Mouse (Mus musculus): Measurements from ENCODE around the gene Zfhx3. TPM values are rescaled to one million over a fixed set of nuclear protein-coding genes. Genes with fewer than 3 reads are reported as not detected.
A peak's percentile ranks its signal among the peaks of the same experiment; 100 is the strongest.

Gene Zfhx3
- polyA plus RNA-seq, 1 experiment from 2014 or later: 9.2 TPM

DNA sequence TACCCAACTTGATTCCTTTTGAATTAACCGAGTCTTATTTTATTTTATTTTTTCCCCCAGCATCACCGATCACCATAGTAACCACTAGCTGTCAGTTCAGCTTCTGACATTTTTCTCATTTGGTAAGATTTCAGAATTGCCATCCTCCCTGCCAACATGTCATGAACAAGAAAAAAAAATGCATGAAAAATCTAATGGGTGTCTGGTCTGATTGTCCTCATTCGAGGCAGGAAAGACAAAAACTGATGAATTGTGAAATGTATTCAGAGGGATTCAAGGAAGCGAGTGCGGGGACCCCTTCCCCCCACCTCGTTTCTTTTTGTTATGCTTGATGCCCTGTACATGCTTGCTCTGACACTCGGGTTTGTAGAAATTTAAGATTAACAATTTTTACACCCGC, 15.1 kb downstream of the Zfhx3 start:
- H3K9ac ChIP-seq: no peak overlapping the region
- 0 out of 2 replicates have a peak, but pooled peaks cover 5% of the 10 kb centered on the region for H3K27me3 ChIP-seq
- no peak overlapping the region for H3K4me3 ChIP-seq (replicated peaks)
- 0 out of 2 replicates have a peak, but pooled peaks cover 4% of the 10 kb centered on the region for H3K4me1 ChIP-seq
- no peak for ATAC-seq (replicated peaks; ENCODE audit: low FRiP score)
- no peaks in the 10 kb centered on the region for H3K36me3 ChIP-seq
- H3K9me3 ChIP-seq (replicated peaks): no peaks in the 10 kb centered on the region
- no peak overlapping the region for H3K27ac ChIP-seq
- WGBS: 79% methylated on average over 8 of the region's 8 CpGs
- H3K4me2 ChIP-seq: no peak overlapping the region

DNA sequence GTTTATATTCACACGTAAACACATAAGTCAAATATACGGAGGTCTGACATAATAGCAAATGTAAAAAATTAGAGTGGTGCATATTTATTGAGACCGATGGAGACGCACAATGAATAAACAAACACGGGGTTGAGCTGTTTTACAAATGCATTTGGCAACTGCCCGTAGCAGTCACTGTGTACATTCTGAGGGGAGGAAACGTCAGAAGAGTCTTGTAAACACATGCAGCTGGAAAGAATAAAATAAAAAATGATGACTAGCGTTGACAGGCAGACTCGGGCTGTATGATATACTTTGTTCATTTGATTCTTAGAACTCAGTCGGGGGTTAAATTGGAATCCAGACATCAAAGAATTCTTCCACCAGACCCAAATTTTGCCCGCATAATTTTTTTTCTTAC, 18.0 kb downstream of the Zfhx3 start:
- ATAC-seq (replicated peaks; ENCODE audit: low FRiP score): no peak
- Histone ChIP-seq H3K4me2 (peak overlapping the region; percentile 17), H3K4me1 (0 out of 2 replicates have a peak, but pooled peaks cover 2% of the 10 kb centered on the region), H3K4me3 (replicated peaks) (no peak overlapping the region), H3K9ac (no peak overlapping the region), H3K36me3 (no peaks in the 10 kb centered on the region), H3K9me3 (replicated peaks) (no peaks in the 10 kb centered on the region), H3K27ac (no peak overlapping the region), H3K27me3 (0 out of 2 replicates have a peak, but pooled peaks cover 2% of the 10 kb centered on the region)
- WGBS: 54% methylated on average over 11 of the region's 11 CpGs

DNA sequence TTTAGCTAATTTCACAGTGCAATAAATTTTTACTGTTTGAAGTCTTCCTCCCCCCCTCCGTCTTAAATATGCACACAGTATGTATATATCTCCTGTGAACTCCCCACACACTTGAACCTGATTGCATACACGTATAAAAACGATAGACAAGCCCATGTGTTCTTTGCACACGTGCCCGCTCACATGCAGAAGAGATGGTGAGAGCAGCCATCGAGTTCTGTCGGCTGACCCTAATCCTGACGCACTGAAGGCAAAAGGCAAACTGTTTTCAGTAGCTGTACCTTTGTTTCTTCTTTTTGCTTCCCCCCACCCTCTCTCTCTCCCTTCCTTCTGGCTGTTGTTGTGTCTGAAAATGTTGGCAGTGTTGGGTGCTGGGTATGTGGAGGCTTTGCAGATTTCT, 18.4 kb downstream of the Zfhx3 start:
- no peak for ATAC-seq (replicated peaks; ENCODE audit: low FRiP score)
- no peaks in the 10 kb centered on the region for H3K36me3 ChIP-seq
- WGBS: 66% methylated on average over 8 of the region's 8 CpGs
- no peaks in the 10 kb centered on the region for H3K9me3 ChIP-seq (replicated peaks)
- H3K27me3 ChIP-seq: no peaks in the 10 kb centered on the region
- no peak overlapping the region for H3K27ac ChIP-seq
- H3K4me2 ChIP-seq: peak overlapping the region; percentile 17; the same call in 1 of the 2 replicates
- no peak overlapping the region for H3K9ac ChIP-seq
- 0 out of 2 replicates have a peak, but pooled peaks cover 2% of the 10 kb centered on the region for H3K4me1 ChIP-seq
- H3K4me3 ChIP-seq (replicated peaks): no peak overlapping the region

- 79% methylated on average over 4 of the region's 4 CpGs for WGBS
- no peaks in the 10 kb centered on the region for H3K27me3 ChIP-seq
- H3K36me3 ChIP-seq: no peaks in the 10 kb centered on the region
- no peak overlapping the region for H3K27ac ChIP-seq
- no peak overlapping the region for H3K4me3 ChIP-seq (replicated peaks)
- no peak overlapping the region for H3K9ac ChIP-seq
- no peaks in the 10 kb centered on the region for H3K4me1 ChIP-seq
- H3K9me3 ChIP-seq (replicated peaks): no peaks in the 10 kb centered on the region
- no peak overlapping the region for H3K4me2 ChIP-seq
- no peak for ATAC-seq (replicated peaks; ENCODE audit: low FRiP score)
Measured at GRCm38 (mm10) chr8:107972198-107972597, 29.8 kb downstream of the Zfhx3 start.

GRCm38 (mm10) chr8:107974451-107974850, 32.0 kb downstream of the Zfhx3 start:
- ATAC-seq (replicated peaks; ENCODE audit: low FRiP score): no peak
- H3K9ac ChIP-seq: no peak overlapping the region
- H3K4me1 ChIP-seq: no peaks in the 10 kb centered on the region
- no peak overlapping the region for H3K4me3 ChIP-seq (replicated peaks)
- H3K4me2 ChIP-seq: no peak overlapping the region
- no peaks in the 10 kb centered on the region for H3K27me3 ChIP-seq
- H3K9me3 ChIP-seq (replicated peaks): no peaks in the 10 kb centered on the region
- 80% methylated on average over 13 of the region's 13 CpGs for WGBS
- H3K36me3 ChIP-seq: no peaks in the 10 kb centered on the region
- no peak overlapping the region for H3K27ac ChIP-seq

DNA sequence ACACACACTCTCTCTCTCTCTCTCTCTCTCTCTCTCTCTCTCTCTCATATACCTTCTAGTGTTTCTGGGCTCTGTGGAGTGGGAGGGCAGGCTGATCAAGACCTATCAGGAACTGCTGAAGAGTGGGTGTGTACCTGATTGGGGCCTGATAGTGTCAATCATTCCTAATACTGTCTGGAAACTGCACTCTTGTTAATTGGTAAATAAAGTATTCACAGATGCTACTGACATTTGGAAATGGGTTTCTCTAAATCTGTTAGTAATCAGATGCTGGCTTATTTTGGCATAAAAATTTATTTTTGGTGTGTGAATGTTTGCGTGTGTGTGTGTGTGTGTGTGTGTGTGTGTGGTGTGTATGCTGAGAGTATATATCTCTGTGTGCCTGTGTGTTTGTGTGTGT, 35.8 kb downstream of the Zfhx3 start:
- no peak for ATAC-seq (replicated peaks; ENCODE audit: low FRiP score)
- no peaks in the 10 kb centered on the region for H3K27me3 ChIP-seq
- no peak overlapping the region for H3K4me2 ChIP-seq
- H3K9me3 ChIP-seq (replicated peaks): no peaks in the 10 kb centered on the region
- no peaks in the 10 kb centered on the region for H3K36me3 ChIP-seq
- no peak overlapping the region for H3K9ac ChIP-seq
- 76% methylated on average over 1 of the region's 1 CpGs for WGBS
- no peaks in the 10 kb centered on the region for H3K4me1 ChIP-seq
- H3K27ac ChIP-seq: no peak overlapping the region
- no peak overlapping the region for H3K4me3 ChIP-seq (replicated peaks)

DNA sequence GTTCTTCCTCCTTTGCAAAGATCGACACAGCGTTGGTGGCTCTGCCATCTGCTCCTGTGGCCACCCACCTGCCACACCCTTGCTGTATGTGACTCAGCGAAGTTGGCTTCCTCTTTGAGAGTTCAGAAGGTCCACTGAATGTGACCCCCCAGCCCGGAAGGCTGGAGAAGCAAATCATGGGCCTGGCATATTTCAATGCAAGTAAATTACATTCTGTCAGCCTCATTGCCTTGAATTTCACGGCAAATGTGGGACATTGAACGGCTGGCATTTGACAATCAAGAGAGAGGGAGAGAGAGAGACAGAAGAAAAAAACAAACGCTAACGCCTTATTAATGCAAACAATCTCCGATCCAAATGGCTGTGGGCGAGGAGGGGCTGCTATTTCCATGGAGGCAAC, 38.2 kb downstream of the Zfhx3 start:
- Histone ChIP-seq H3K27me3 (no peaks in the 10 kb centered on the region), H3K9me3 (replicated peaks) (no peaks in the 10 kb centered on the region), H3K9ac (no peak overlapping the region), H3K4me1 (no peaks in the 10 kb centered on the region), H3K4me2 (no peak overlapping the region), H3K27ac (no peak overlapping the region), H3K36me3 (no peaks in the 10 kb centered on the region), H3K4me3 (replicated peaks) (no peak overlapping the region)
- WGBS: 42% methylated on average over 10 of the region's 10 CpGs
- no peak for ATAC-seq (replicated peaks; ENCODE audit: low FRiP score)

GRCm38 (mm10) chr8:107986629-107987028, 44.2 kb downstream of the Zfhx3 start:
- no peak for ATAC-seq (replicated peaks; ENCODE audit: low FRiP score)
- Histone ChIP-seq H3K4me1 (no peaks in the 10 kb centered on the region; the same call in 1 of the 2 replicates), H3K4me2 (peak overlapping the region; percentile 14; the same call in 1 of the 2 replicates), H3K27ac (no peak overlapping the region), H3K4me3 (replicated peaks) (no peak overlapping the region), H3K36me3 (no peaks in the 10 kb centered on the region), H3K9ac (no peak overlapping the region), H3K27me3 (no peaks in the 10 kb centered on the region), H3K9me3 (replicated peaks) (no peaks in the 10 kb centered on the region)
- WGBS: 47% methylated on average over 15 of the region's 15 CpGs

GRCm38 (mm10) chr8:107998874-107999273, 56.4 kb downstream of the Zfhx3 start:
- Histone ChIP-seq H3K4me1 (no peaks in the 10 kb centered on the region), H3K9me3 (replicated peaks) (no peaks in the 10 kb centered on the region), H3K27ac (no peak overlapping the region), H3K9ac (no peak overlapping the region), H3K27me3 (no peaks in the 10 kb centered on the region), H3K4me2 (no peak overlapping the region), H3K4me3 (replicated peaks) (no peak overlapping the region), H3K36me3 (no peaks in the 10 kb centered on the region)
- no peak for ATAC-seq (replicated peaks; ENCODE audit: low FRiP score)
- 95% methylated on average over 10 of the region's 10 CpGs for WGBS

- H3K4me1 ChIP-seq: no peaks in the 10 kb centered on the region
- H3K36me3 ChIP-seq: no peaks in the 10 kb centered on the region
- no peak overlapping the region for H3K9ac ChIP-seq
- H3K9me3 ChIP-seq (replicated peaks): no peaks in the 10 kb centered on the region
- H3K4me3 ChIP-seq (replicated peaks): no peak overlapping the region
- H3K4me2 ChIP-seq: no peak overlapping the region
- H3K27ac ChIP-seq: no peak overlapping the region
- no peak for ATAC-seq (replicated peaks; ENCODE audit: low FRiP score)
- 81% methylated on average over 11 of the region's 11 CpGs for WGBS
- no peaks in the 10 kb centered on the region; the same call in 1 of the 2 replicates for H3K27me3 ChIP-seq
Measured at GRCm38 (mm10) chr8:108011516-108011915, 69.1 kb downstream of the Zfhx3 start.

GRCm38 (mm10) chr8:108017727-108018126, 75.3 kb downstream of the Zfhx3 start:
- Histone ChIP-seq H3K9me3 (replicated peaks) (no peaks in the 10 kb centered on the region), H3K36me3 (no peaks in the 10 kb centered on the region), H3K9ac (no peak overlapping the region), H3K27me3 (no peaks in the 10 kb centered on the region), H3K4me2 (no peak overlapping the region), H3K27ac (no peak overlapping the region), H3K4me1 (no peaks in the 10 kb centered on the region), H3K4me3 (replicated peaks) (no peak overlapping the region)
- ATAC-seq (replicated peaks; ENCODE audit: low FRiP score): no peak
- 70% methylated on average over 5 of the region's 5 CpGs for WGBS

GRCm38 (mm10) chr8:108019651-108020050, 77.2 kb downstream of the Zfhx3 start:
- no peak for ATAC-seq (replicated peaks; ENCODE audit: low FRiP score)
- H3K36me3 ChIP-seq: no peaks in the 10 kb centered on the region
- no peaks in the 10 kb centered on the region for H3K9me3 ChIP-seq (replicated peaks)
- no peak overlapping the region for H3K9ac ChIP-seq
- WGBS: 80% methylated on average over 3 of the region's 3 CpGs
- no peaks in the 10 kb centered on the region for H3K4me1 ChIP-seq
- H3K27ac ChIP-seq: no peak overlapping the region
- no peak overlapping the region for H3K4me2 ChIP-seq
- H3K4me3 ChIP-seq (replicated peaks): no peak overlapping the region
- no peaks in the 10 kb centered on the region for H3K27me3 ChIP-seq

- H3K4me3 ChIP-seq (replicated peaks): no peak overlapping the region
- H3K9me3 ChIP-seq (replicated peaks): no peaks in the 10 kb centered on the region
- no peaks in the 10 kb centered on the region for H3K27me3 ChIP-seq
- no peaks in the 10 kb centered on the region for H3K36me3 ChIP-seq
- H3K9ac ChIP-seq: no peak overlapping the region
- WGBS: 62% methylated on average over 4 of the region's 4 CpGs
- ATAC-seq (replicated peaks; ENCODE audit: low FRiP score): no peak
- no peak overlapping the region for H3K4me2 ChIP-seq
- H3K27ac ChIP-seq: no peak overlapping the region
- peaks cover 15% of the 10 kb centered on the region for H3K4me1 ChIP-seq
Measured at GRCm38 (mm10) chr8:108022404-108022803, 80.0 kb downstream of the Zfhx3 start.
